17 mouse cellular contexts compared by ENCODE assay signal in genomic region chr6:34722660-34723059, GRCm38 (mm10). TPM values are rescaled to one million over a fixed set of nuclear protein-coding genes. Genes with fewer than 3 reads are reported as not detected.
DNase-seq lines count a peak whose midpoint lies in the region; ATAC-seq and TF ChIP-seq lines count a peak whose summit lies in the region.
"Had no signal": no experiment of that assay in that cellular context is flagged by ENCODE, and none has a peak within 500 bp of the region (broad histone marks: within the 10 kb centered on the region; RNA-seq: fewer than 3 reads in every experiment).

No protein-coding gene starts in this region.

- WGBS in heart, embryonic 11.5 days (ENCODE audit: insufficient replicate concordance), result 57% methylated on average over 7 of the region's 7 CpGs
- WGBS in liver, adult 2 months, result 34% methylated on average over 7 of the region's 7 CpGs
- 67% methylated on average over 7 of the region's 7 CpGs for WGBS in liver, postnatal 0 days (ENCODE audit: insufficient replicate concordance)
- 65% methylated on average over 7 of the region's 7 CpGs for WGBS in embryonic facial prominence, embryonic 13.5 days
- WGBS in forebrain, postnatal 0 days, result 90% methylated on average over 7 of the region's 7 CpGs

- no peak for TF ChIP-seq POLR2A in liver, adult 2 months (IDR thresholded peaks at IDR 0.05; ENCODE audit: extremely low read depth, insufficient read depth, low read length)

- peak overlapping the region; percentile 22; the same call in 1 of the 2 replicates for H3K27ac ChIP-seq in heart, embryonic 11.5 days (ENCODE audit: low read depth, low read length)
- peak overlapping the region; percentile 68 for H3K27ac ChIP-seq in liver, adult 2 months (replicated peaks; ENCODE audit: insufficient read depth, low read depth, low read length)
- H3K27ac ChIP-seq in liver, postnatal 0 days (ENCODE audit: low read depth), result no peak overlapping the region
- H3K27ac ChIP-seq in embryonic facial prominence, embryonic 13.5 days, result peak overlapping the region; percentile 33; the same call in 1 of the 2 replicates
- no peak overlapping the region for H3K27ac ChIP-seq in forebrain, postnatal 0 days (ENCODE audit: low read depth, low read length)
- H3K27ac ChIP-seq: embryonic facial prominence, embryonic 12.5 days; forebrain, embryonic 15.5 days; hindbrain, embryonic 12.5 days; stomach, postnatal 0 days had no signal

- H3K27me3 ChIP-seq in heart, embryonic 11.5 days (ENCODE audit: control insufficient read depth, insufficient read depth, low read length), result no peaks in the 10 kb centered on the region
- no peaks in the 10 kb centered on the region for H3K27me3 ChIP-seq in liver, adult 2 months (ENCODE audit: control insufficient read depth, insufficient read depth, low read length)
- H3K27me3 ChIP-seq in liver, postnatal 0 days (ENCODE audit: insufficient read depth, low read length), result no peaks in the 10 kb centered on the region
- H3K27me3 ChIP-seq in embryonic facial prominence, embryonic 13.5 days, result no peaks in the 10 kb centered on the region
- H3K27me3 ChIP-seq in forebrain, postnatal 0 days (ENCODE audit: insufficient read depth, low read length), result no peaks in the 10 kb centered on the region
- H3K27me3 ChIP-seq: embryonic facial prominence, embryonic 12.5 days; forebrain, embryonic 15.5 days; hindbrain, embryonic 12.5 days had no signal

- H3K4me1 ChIP-seq in heart, embryonic 11.5 days (ENCODE audit: control insufficient read depth, insufficient read depth, low read length), result peaks cover 62% of the 10 kb centered on the region
- peaks cover 61% of the 10 kb centered on the region for H3K4me1 ChIP-seq in liver, adult 2 months (ENCODE audit: control insufficient read depth, insufficient read depth, low read length)
- H3K4me1 ChIP-seq in liver, postnatal 0 days (ENCODE audit: insufficient read depth), result peaks cover 35% of the 10 kb centered on the region
- H3K4me1 ChIP-seq in embryonic facial prominence, embryonic 13.5 days, result peaks cover 65% of the 10 kb centered on the region
- no peaks in the 10 kb centered on the region for H3K4me1 ChIP-seq in forebrain, postnatal 0 days (ENCODE audit: insufficient read depth)

- no peaks in the 10 kb centered on the region; the same call in 1 of the 2 replicates for H3K9me3 ChIP-seq in heart, embryonic 11.5 days (replicated peaks; ENCODE audit: control insufficient read depth, low read length)
- no peaks in the 10 kb centered on the region for H3K9me3 ChIP-seq in liver, postnatal 0 days (ENCODE audit: low read length)
- peaks cover 6% of the 10 kb centered on the region; the same call in 1 of the 2 replicates for H3K9me3 ChIP-seq in embryonic facial prominence, embryonic 13.5 days
- H3K9me3 ChIP-seq in forebrain, postnatal 0 days (ENCODE audit: low read length), result no peaks in the 10 kb centered on the region
- H3K9me3 ChIP-seq: embryonic facial prominence, embryonic 12.5 days; forebrain, embryonic 15.5 days had no signal

- peaks cover 2% of the 10 kb centered on the region; the same call in 1 of the 2 replicates for H3K36me3 ChIP-seq in heart, embryonic 11.5 days (ENCODE audit: control insufficient read depth, insufficient read depth, low read length)
- H3K36me3 ChIP-seq in liver, adult 2 months (ENCODE audit: control insufficient read depth, insufficient read depth, low read length), result no peaks in the 10 kb centered on the region
- H3K36me3 ChIP-seq in liver, postnatal 0 days (replicated peaks; ENCODE audit: insufficient read depth, low read length), result no peaks in the 10 kb centered on the region
- peaks cover 22% of the 10 kb centered on the region for H3K36me3 ChIP-seq in embryonic facial prominence, embryonic 13.5 days
- H3K36me3 ChIP-seq in forebrain, postnatal 0 days (ENCODE audit: insufficient read depth), result no peaks in the 10 kb centered on the region
- H3K36me3 ChIP-seq: forebrain, embryonic 15.5 days; hindbrain, embryonic 12.5 days had no signal

- no peak for TF ChIP-seq CTCF in liver, adult 2 months (IDR thresholded peaks at IDR 0.05; ENCODE audit: low read depth, low read length)
- TF ChIP-seq CTCF in liver, postnatal 0 days (IDR thresholded peaks at IDR 0.05; ENCODE audit: low read depth), result no peak
- TF ChIP-seq CTCF in forebrain, postnatal 0 days (IDR thresholded peaks at IDR 0.05; ENCODE audit: low read depth), result no peak

- no peak overlapping the region for H3K4me3 ChIP-seq in heart, embryonic 11.5 days (ENCODE audit: low read depth, low read length)
- H3K4me3 ChIP-seq in liver, adult 2 months (ENCODE audit: insufficient read depth, low read depth, low read length), result no peak overlapping the region
- H3K4me3 ChIP-seq in liver, postnatal 0 days (ENCODE audit: low read depth, low read length), result no peak overlapping the region
- H3K4me3 ChIP-seq in embryonic facial prominence, embryonic 13.5 days, result no peak overlapping the region
- H3K4me3 ChIP-seq in forebrain, postnatal 0 days (ENCODE audit: low read depth, low read length), result no peak overlapping the region
- H3K4me3 ChIP-seq: embryonic facial prominence, embryonic 12.5 days; forebrain, embryonic 15.5 days; hindbrain, embryonic 12.5 days had no signal

- no peak for TF ChIP-seq EP300 in liver, postnatal 0 days (IDR thresholded peaks at IDR 0.05; ENCODE audit: low read depth)

- ATAC-seq in heart, embryonic 11.5 days (replicated peaks; ENCODE audit: insufficient number of reproducible peaks, low FRiP score, low TSS enrichment), result 0 out of 2 replicates have a peak, but pooled peaks have one; percentile 46
- ATAC-seq in liver, postnatal 0 days, result no peak
- ATAC-seq in embryonic facial prominence, embryonic 13.5 days (ENCODE audit: insufficient number of reproducible peaks, insufficient read depth, low FRiP score, low TSS enrichment, low read depth), result no peak
- no peak for ATAC-seq in forebrain, postnatal 0 days
- ATAC-seq: activated CD4-positive, CD25-positive, alpha-beta regulatory T cell, adult 4 months; forebrain, embryonic 15.5 days had no signal

- H3K79me2 ChIP-seq in liver, adult 2 months (ENCODE audit: control insufficient read depth, insufficient read depth, low read length), result peaks cover 21% of the 10 kb centered on the region; the same call in 1 of the 2 replicates

- no peak overlapping the region for H3K4me2 ChIP-seq in heart, embryonic 11.5 days
- H3K4me2 ChIP-seq in liver, postnatal 0 days (ENCODE audit: low read depth, low read length), result no peak overlapping the region
- no peak overlapping the region for H3K4me2 ChIP-seq in embryonic facial prominence, embryonic 13.5 days
- H3K4me2 ChIP-seq in forebrain, postnatal 0 days (ENCODE audit: low read depth), result no peak overlapping the region
- H3K4me2 ChIP-seq: embryonic facial prominence, embryonic 12.5 days; forebrain, embryonic 15.5 days; hindbrain, embryonic 12.5 days had no signal

- intact Hi-C loops in heart, postnatal 14 days (cut with DNase I), result no loop called here

- H3K9ac ChIP-seq in heart, embryonic 11.5 days (ENCODE audit: low read depth, low read length), result no peak overlapping the region
- no peak overlapping the region for H3K9ac ChIP-seq in liver, adult 2 months (ENCODE audit: low read depth, low read length)
- no peak overlapping the region for H3K9ac ChIP-seq in liver, postnatal 0 days (replicated peaks)
- H3K9ac ChIP-seq in embryonic facial prominence, embryonic 13.5 days, result no peak overlapping the region
- no peak overlapping the region for H3K9ac ChIP-seq in forebrain, postnatal 0 days
- H3K9ac ChIP-seq: embryonic facial prominence, embryonic 12.5 days; forebrain, embryonic 15.5 days; hindbrain, embryonic 12.5 days had no signal

- DNase-seq in heart, postnatal 14 days, result no peak
- peak; percentile 81 for DNase-seq in liver, adult 2 months (ENCODE audit: extremely low read depth, low read depth, low spot score)
- DNase-seq in liver, postnatal 0 days, result no peak
- peak; percentile 73 for DNase-seq in lung, postnatal 36 days
- DNase-seq in forebrain, postnatal 0 days, result no peak
- DNase-seq: adrenal gland, postnatal 10 days; cerebellum, adult 9-10 months; kidney, adult 8-10 months; kidney, postnatal 14 days; liver had no signal

RNA-seq across cellular contexts. Expression of gene Agbl3, which starts 57.6 kb away (rescaled TPM):
- 4.0 and 4.7 TPM in 2 replicates for polyA plus RNA-seq in heart, embryonic 11.5 days (2014; fragmentation: Nextera tagmentation; extraction: Ambion mirVana)
- 1 to 10 TPM; 4.6 to 5.9 TPM for total RNA-seq in heart, postnatal 14 days (2021)
- total RNA-seq in liver, adult 2 months (2014; rRNA removed), result 8.4 and 8.6 TPM in 2 replicates
- 2.2 and 2.3 TPM in 2 replicates for polyA plus RNA-seq in liver, adult 2 months (2012; rRNA removed)
- polyA plus RNA-seq in liver, postnatal 0 days (2015; fragmentation: Nextera tagmentation; extraction: Ambion mirVana), result 5.3 and 6.1 TPM in 2 replicates
- polyA plus RNA-seq in embryonic facial prominence, embryonic 13.5 days (2015; fragmentation: Nextera tagmentation; extraction: Ambion mirVana), result 9.3 and 11.4 TPM in 2 replicates
- 28.1 and 31.1 TPM in 2 replicates for total RNA-seq in forebrain, postnatal 0 days (2014; rRNA removed)
- 16.9 and 20.0 TPM in 2 replicates for polyA plus RNA-seq in forebrain, postnatal 0 days (2015; fragmentation: Nextera tagmentation; extraction: Ambion mirVana)

Comparison
In these comparisons a context has a peak if more than half of its experiments do, and no peak if none do; other contexts are left out.
1. H3K27ac ChIP-seq: peak in heart, embryonic 11.5 days (single experiment), liver, adult 2 months (single experiment) and embryonic facial prominence, embryonic 13.5 days (single experiment); none in liver, postnatal 0 days (single experiment) and forebrain, postnatal 0 days (single experiment).
2. DNase-seq: peak in liver, adult 2 months (single experiment) and lung, postnatal 36 days (single experiment); none in heart, postnatal 14 days (0 of 2), liver, postnatal 0 days (single experiment) and forebrain, postnatal 0 days (single experiment).